Mouse (Mus musculus) heart, adult 2 months (tissue): Measurements from ENCODE around the gene Slc46a2.

Experiments used
- CTCF ChIP-seq: fragments of 200-600 bp; IDR thresholded peaks from 2 replicates; pipeline ENCODE4 v1.8.1; 2022; ENCODE audit warnings: antibody characterized with exemption, mild to moderate bottlenecking, moderate library complexity
- EP300 ChIP-seq: fragments of 200-500 bp; IDR thresholded peaks from 2 replicates; pipeline ENCODE4 v1.6.1; 2011; ENCODE audit warnings: low read depth, low read length, control low read depth; ENCODE audit not compliant: insufficient read depth

- TF ChIP-seq CTCF (no peak), EP300 (no peak)
These were observed 48.8 kb upstream of the Slc46a2 start, which contains the start of gene Mup6 for GRCm38 (mm10) chr4:59963405-59964344.
